Mouse (Mus musculus) MEL (cell line): Measurements from ENCODE around the gene Med13l. TPM values are rescaled to one million over a fixed set of nuclear protein-coding genes. Genes with fewer than 3 reads are reported as not detected.

Experiments used
- DNase-seq: peaks from one replicate; pipeline ENCODE4 v3.0.0; 2011; ENCODE audit warnings: low read depth, low spot score
- H3K27ac ChIP-seq: 2 replicates; pipeline ENCODE4 v1.5.1; 2012; ENCODE audit warnings: low read depth, mild to moderate bottlenecking, control low read depth, low read length, moderate library complexity; ENCODE audit not compliant: control insufficient read depth
- H3K27me3 ChIP-seq, 2 experiments: fragments of 150-350 bp in 1 of 2; sonication (generic) in 1 of 2; 2 replicates each; pipeline ENCODE4 v1.6.1; 2012; ENCODE audit warnings: low read length in 2 of 2, mild to moderate bottlenecking in 2 of 2, improper control_type of control experiment in 1 of 2, moderate library complexity in 1 of 2; ENCODE audit not compliant: insufficient read depth in 2 of 2, control insufficient read depth in 1 of 2
- H3K36me3 ChIP-seq, 2 experiments: 2 replicates each; pipeline ENCODE4 v1.6.1; 2012 to 2014; ENCODE audit warnings: low read length in 2 of 2, improper control_type of control experiment in 1 of 2, inconsistent platforms in 1 of 2, mild to moderate bottlenecking in 1 of 2; ENCODE audit not compliant: insufficient read depth in 2 of 2, control insufficient read depth in 1 of 2
- H3K4me1 ChIP-seq, 2 experiments: fragments of 150-350 bp in 1 of 2; sonication (generic) in 1 of 2; 2 replicates each; pipeline ENCODE4 v1.6.1; 2012; ENCODE audit warnings: low read length in 2 of 2, improper control_type of control experiment in 1 of 2, mild to moderate bottlenecking in 1 of 2; ENCODE audit not compliant: insufficient read depth in 2 of 2, control insufficient read depth in 1 of 2
- H3K4me3 ChIP-seq, 2 experiments: fragments of 150-350 bp in 1 of 2; sonication (generic) in 1 of 2; 2 replicates each; pipeline ENCODE4 v1.5.1; 2012; ENCODE audit warnings: low read depth in 2 of 2, low read length in 2 of 2, mild to moderate bottlenecking in 2 of 2, moderate library complexity in 2 of 2, control low read depth in 1 of 2, improper control_type of control experiment in 1 of 2; ENCODE audit not compliant: control insufficient read depth in 1 of 2, insufficient read depth in 1 of 2
- H3K79me2 ChIP-seq: 2 replicates; pipeline ENCODE4 v1.6.1; 2012; ENCODE audit warnings: mild to moderate bottlenecking, low read length, moderate library complexity; ENCODE audit not compliant: control insufficient read depth, poor library complexity, insufficient read depth
- H3K9ac ChIP-seq: 2 replicates; pipeline ENCODE4 v1.6.1; 2012; ENCODE audit warnings: low read depth, mild to moderate bottlenecking, control low read depth, low read length, moderate library complexity; ENCODE audit not compliant: control insufficient read depth, poor library complexity, severe bottlenecking
- H3K9me3 ChIP-seq: fragments of 150-350 bp; sonication (generic); replicated peaks from 2 replicates; pipeline ENCODE4 v1.6.1; 2012; ENCODE audit warnings: mild to moderate bottlenecking, low read length, improper control_type of control experiment, moderate library complexity; ENCODE audit not compliant: insufficient read depth
- BHLHE40 ChIP-seq: IDR thresholded peaks from 2 replicates; pipeline ENCODE4 v1.6.1; 2012; ENCODE audit warnings: low read depth, mild to moderate bottlenecking, inconsistent platforms, low read length, improper control_type of control experiment, borderline replicate concordance
- CHD1 ChIP-seq: IDR thresholded peaks from 2 replicates; pipeline ENCODE4 v1.6.1; 2012; ENCODE audit warnings: low read depth, mild to moderate bottlenecking, inconsistent platforms, low read length, improper control_type of control experiment
- E2F4 ChIP-seq: IDR thresholded peaks from 2 replicates; pipeline ENCODE4 v1.6.1; 2011; ENCODE audit warnings: low read depth, low read length, improper control_type of control experiment, borderline replicate concordance
- ELF1 ChIP-seq: IDR thresholded peaks from 2 replicates; pipeline ENCODE4 v1.6.1; 2014; ENCODE audit warnings: low read depth, mild to moderate bottlenecking, inconsistent platforms, low read length, improper control_type of control experiment, moderate library complexity
- EP300 ChIP-seq, 2 experiments: IDR thresholded peaks; 2 replicates each; pipeline ENCODE4 v1.6.1; 2011; ENCODE audit warnings: improper control_type of control experiment in 2 of 2, low read length in 2 of 2, low read depth in 1 of 2, mild to moderate bottlenecking in 1 of 2
- ETS1 ChIP-seq: IDR thresholded peaks from 2 replicates; pipeline ENCODE4 v1.6.1; 2012; ENCODE audit warnings: low read depth, mild to moderate bottlenecking, inconsistent platforms, low read length, improper control_type of control experiment, moderate library complexity
- KAT2A ChIP-seq: conservative IDR thresholded peaks from 2 replicates; pipeline ENCODE4 v1.6.1; 2012; ENCODE audit warnings: low read depth, low read length, improper control_type of control experiment, inconsistent platforms
- MEF2A ChIP-seq: IDR thresholded peaks from 2 replicates; pipeline ENCODE4 v1.6.1; 2014; ENCODE audit warnings: low read depth, mild to moderate bottlenecking, inconsistent platforms, low read length, improper control_type of control experiment; ENCODE audit not compliant: poor library complexity, insufficient replicate concordance, severe bottlenecking; ENCODE audit errors: extremely low read depth
- MYB ChIP-seq: IDR thresholded peaks from 2 replicates; pipeline ENCODE4 v1.6.1; 2011; ENCODE audit warnings: mild to moderate bottlenecking, low read depth, low read length, improper control_type of control experiment
- NRF1 ChIP-seq: IDR thresholded peaks from 2 replicates; pipeline ENCODE4 v1.6.1; 2014; ENCODE audit warnings: low read depth, mild to moderate bottlenecking, inconsistent platforms, low read length, improper control_type of control experiment, moderate library complexity; ENCODE audit not compliant: poor library complexity, insufficient read depth, severe bottlenecking
- RAD21 ChIP-seq: IDR thresholded peaks from 2 replicates; pipeline ENCODE4 v1.6.1; 2011; ENCODE audit warnings: mild to moderate bottlenecking, low read depth, low read length, improper control_type of control experiment
- RCOR1 ChIP-seq: IDR thresholded peaks from 2 replicates; pipeline ENCODE4 v1.6.1; 2012; ENCODE audit warnings: low read depth, mild to moderate bottlenecking, inconsistent platforms, low read length, improper control_type of control experiment
- SMC3 ChIP-seq: IDR thresholded peaks from 2 replicates; pipeline ENCODE4 v1.6.1; 2011; ENCODE audit warnings: low read depth, low read length, improper control_type of control experiment
- TBP ChIP-seq: IDR thresholded peaks from 2 replicates; pipeline ENCODE4 v1.8.0; 2011; ENCODE audit warnings: low read depth, low read length, improper control_type of control experiment
- USF2 ChIP-seq, 2 experiments: IDR thresholded peaks; 2 replicates each; pipeline ENCODE4 v1.6.1; 2011 to 2012; ENCODE audit warnings: improper control_type of control experiment in 2 of 2, low read length in 2 of 2, borderline replicate concordance in 1 of 2, inconsistent platforms in 1 of 2, low read depth in 1 of 2, mild to moderate bottlenecking in 1 of 2; ENCODE audit not compliant: insufficient read depth in 1 of 2
- ZC3H11A ChIP-seq: IDR thresholded peaks from 2 replicates; pipeline ENCODE4 v1.6.1; 2012; ENCODE audit warnings: low read depth, mild to moderate bottlenecking, inconsistent platforms, low read length, improper control_type of control experiment
- ZMIZ1 ChIP-seq: IDR thresholded peaks from 2 replicates; pipeline ENCODE4 v1.6.1; 2012; ENCODE audit warnings: low read depth, mild to moderate bottlenecking, inconsistent platforms, low read length, improper control_type of control experiment, moderate library complexity
- ZNF384 ChIP-seq: IDR thresholded peaks from 2 replicates; pipeline ENCODE4 v1.6.1; 2012; ENCODE audit warnings: low read depth, mild to moderate bottlenecking, inconsistent platforms, low read length, improper control_type of control experiment
- polyA plus RNA-seq, 2 experiments: library from polyadenylated mRNA; stranded (reverse) in 1 of 2; unstranded in 1 of 2; fragments of >175 nt in 1 of 2; fragments of >200 nt in 1 of 2; gene quantifications; 2 replicates each; pipeline versions ENCODE4 v1.2.1 to v1.2.4; 2012; ENCODE audit warnings: low replicate concordance in 2 of 2, low read depth in 1 of 2; ENCODE audit not compliant: insufficient read length in 2 of 2, insufficient read depth in 1 of 2, missing spikeins in 1 of 2
- total RNA-seq: library from RNA; depleted of rRNA; stranded (reverse); fragments of 300-350 nt; gene quantifications from 2 replicates; pipeline ENCODE4 v1.2.3, GENCODE M21; 2012

Med13l gene
- total and polyA plus RNA-seq, 3 experiments = 13.4 to 16.1 TPM; not detected in 1

GRCm38 (mm10) chr5:118526504-118526903, 34.0 kb upstream of the Med13l start:
- Histone ChIP-seq H3K36me3 (no peaks in the 10 kb centered on the region), H3K27me3 (peaks cover 0 to 3% of the 10 kb centered on the region in 2 experiments; a peak in 2 of 4 replicates)

DNA sequence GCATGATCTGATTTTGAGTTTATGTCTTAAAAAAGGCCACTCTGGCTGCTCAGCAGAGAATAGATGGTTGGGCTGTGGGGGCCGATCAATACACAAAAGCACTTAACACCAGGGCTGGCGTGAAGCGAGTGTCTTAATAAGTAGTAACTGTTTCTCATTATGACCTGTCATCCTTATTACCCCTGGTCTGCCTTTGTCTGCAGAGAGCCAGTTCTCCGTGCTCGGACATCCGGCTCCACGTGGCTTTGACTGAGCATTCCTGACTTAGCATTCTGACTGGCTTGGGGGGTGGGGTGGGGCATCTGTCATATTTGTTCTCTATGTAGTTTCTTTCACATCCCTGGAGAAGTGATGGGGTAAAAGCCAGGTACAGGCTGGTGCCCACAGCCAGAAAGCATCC, 31.2 kb upstream of the Med13l start:
- TF ChIP-seq ZNF384 = no peak
- Histone ChIP-seq H3K4me1 (no peaks in the 10 kb centered on the region), H3K79me2 (no peaks in the 10 kb centered on the region), H3K9me3 (no peaks in the 10 kb centered on the region), H3K4me3 (no peak overlapping the region), H3K36me3 (no peaks in the 10 kb centered on the region), H3K9ac (no peak overlapping the region), H3K27ac (no peak overlapping the region), H3K27me3 (no peaks in the 10 kb centered on the region)
- DNase-seq = no peak

More at GRCm38 (mm10) chr5:118526504-118526903, 34.0 kb upstream of the Med13l start:
- no peaks in the 10 kb centered on the region for H3K79me2 ChIP-seq
- no peak for DNase-seq
- no peaks in the 10 kb centered on the region for H3K9me3 ChIP-seq
- H3K4me3 ChIP-seq = no peak overlapping the region
- no peaks in the 10 kb centered on the region for H3K4me1 ChIP-seq
- no peak overlapping the region for H3K9ac ChIP-seq
- no peak overlapping the region for H3K27ac ChIP-seq
- TF ChIP-seq KAT2A (no peak), EP300 (IDR thresholded peaks at IDR 0.05; ENCODE audit: low read depth in 1 of 2, low read length in 2 of 2) (no peak), ELF1 (no peak), ZMIZ1 (no peak), NRF1 (no peak), ETS1 (no peak), RCOR1 (no peak), E2F4 (no peak), USF2 (IDR thresholded peaks at IDR 0.05; ENCODE audit: borderline replicate concordance in 1 of 2, insufficient read depth in 1 of 2, low read depth in 1 of 2, low read length in 2 of 2) (no peak), TBP (no peak), MYB (no peak), BHLHE40 (no peak), SMC3 (no peak), MEF2A (no peak), CHD1 (no peak), RAD21 (no peak), ZC3H11A (no peak)
